Mouse (Mus musculus) monocyte, adult 5-6 weeks (primary cell): ENCODE data around the gene Gm45785. TPM values are rescaled to one million over a fixed set of nuclear protein-coding genes. Genes with fewer than 3 reads are reported as not detected.

Experiments
- ATAC-seq: fragments of 153-309, 156-312 bp; replicated peaks from 2 replicates; pipeline ENCODE4 v1.8.0; 2017; ENCODE audit warnings: mild to moderate bottlenecking; ENCODE audit not compliant: low TSS enrichment, insufficient number of reproducible peaks, severe bottlenecking, poor library complexity, low FRiP score
- total RNA-seq: library from RNA; stranded (forward); fragments of 200-1000, 200-491, 200-594 nt; gene quantifications from 3 replicates; pipeline ENCODE4 v1.2.3, GENCODE M21; 2017

Gene Gm45785
- total RNA-seq, 1 experiment from 2014 or later = 9.3 TPM

- ATAC-seq = no peak
Measured at GRCm38 (mm10) chr7:140787406-140788052, 68.6 kb downstream of the Gm45785 start, which contains the start of gene Syce1. Gene Syce1, minus strand, starts transcription at chr7:140787852.

- no peak for ATAC-seq
Measured at GRCm38 (mm10) chr7:140780548-140780947, 75.6 kb downstream of the Gm45785 start.

Other genes with a start within 250 kb of the Gm45785 start
- not detected in 3 replicates for gene Olfr61, start 227.4 kb downstream of the Gm45785 start, total RNA-seq
- not detected in 3 replicates for gene Olfr53, start 209.9 kb downstream of the Gm45785 start, total RNA-seq
- gene Olfr539, start 196.4 kb downstream of the Gm45785 start, total RNA-seq = 0.11 TPM in 1 of 3 replicates, not detected in the others
- not detected in 3 replicates for gene Olfr45, start 174.4 kb downstream of the Gm45785 start, total RNA-seq
- not detected in 3 replicates for gene Olfr541, start 159.1 kb downstream of the Gm45785 start, total RNA-seq
- not detected in 3 replicates for gene Cyp2e1, start 92.6 kb downstream of the Gm45785 start, total RNA-seq
- not detected in 3 replicates for gene Syce1, start 68.5 kb downstream of the Gm45785 start, total RNA-seq
- gene Zfp941, start 34.2 kb downstream of the Gm45785 start, total RNA-seq = 0.29 TPM in 1 of 3 replicates, not detected in the others
- gene Urah, start 21.3 kb downstream of the Gm45785 start, total RNA-seq = not detected in 3 replicates
- not detected in 3 replicates for gene Scgb1c1, start 10.8 kb downstream of the Gm45785 start, total RNA-seq
- gene Odf3, start 8.5 kb downstream of the Gm45785 start, total RNA-seq = not detected in 3 replicates
- 62.6 to 73.7 TPM (median 72.9 TPM) in 3 replicates for gene Ric8a, start 626 bp upstream of the Gm45785 start, total RNA-seq
- 21.5 to 28.2 TPM (median 25.0 TPM) in 3 replicates for gene Bet1l, start 1.2 kb upstream of the Gm45785 start, total RNA-seq
- gene Psmd13, start 25.6 kb upstream of the Gm45785 start, total RNA-seq = 119 to 165 TPM (median 132 TPM) in 3 replicates
- gene Sirt3, start 26.0 kb upstream of the Gm45785 start, total RNA-seq = 8.0 to 12.6 TPM (median 12.2 TPM) in 3 replicates
- not detected in 3 replicates for gene Cox8b, start 44.1 kb upstream of the Gm45785 start, total RNA-seq
- gene Nlrp6, start 64.6 kb upstream of the Gm45785 start, total RNA-seq = 0.10 TPM in 1 of 3 replicates, not detected in the others
- gene Pgghg, start 85.1 kb upstream of the Gm45785 start, total RNA-seq = 10.6 to 14.2 TPM (median 13.8 TPM) in 3 replicates
- 2.4 TPM in 1 of 3 replicates, not detected in the others for gene Ifitm5, start 94.0 kb upstream of the Gm45785 start, total RNA-seq
- gene Gm45717, start 99.6 kb upstream of the Gm45785 start, total RNA-seq = not detected in 3 replicates
- 203 to 367 TPM (median 305 TPM) in 3 replicates for gene Ifitm2, start 99.7 kb upstream of the Gm45785 start, total RNA-seq
- gene Ifitm1, start 110.9 kb upstream of the Gm45785 start, total RNA-seq = 38.2 to 83.6 TPM (median 70.9 TPM) in 3 replicates
- gene Ifitm3, start 154.4 kb upstream of the Gm45785 start, total RNA-seq = 384 to 854 TPM (median 711 TPM) in 3 replicates
- gene Ifitm6, start 161.6 kb upstream of the Gm45785 start, total RNA-seq = 268 to 573 TPM (median 450 TPM) in 3 replicates
- gene Gm17387, start 172.8 kb upstream of the Gm45785 start, total RNA-seq = not detected in 3 replicates
- 0.10 TPM in 1 of 3 replicates, not detected in the others for gene B4galnt4, start 204.8 kb upstream of the Gm45785 start, total RNA-seq
- 14.0 to 17.9 TPM (median 14.2 TPM) in 3 replicates for gene Pkp3, start 221.9 kb upstream of the Gm45785 start, total RNA-seq
- gene Sigirr, start 244.2 kb upstream of the Gm45785 start, total RNA-seq = 9.1 to 25.0 TPM (median 12.5 TPM) in 3 replicates